Mouse (Mus musculus): ENCODE measurements around the gene C730034F03Rik. TPM values are rescaled to one million over a fixed set of nuclear protein-coding genes. Genes with fewer than 3 reads are reported as not detected.

The C730034F03Rik gene
- polyA plus RNA-seq, 1 experiment from 2014 or later, result 2.6 TPM

DNA sequence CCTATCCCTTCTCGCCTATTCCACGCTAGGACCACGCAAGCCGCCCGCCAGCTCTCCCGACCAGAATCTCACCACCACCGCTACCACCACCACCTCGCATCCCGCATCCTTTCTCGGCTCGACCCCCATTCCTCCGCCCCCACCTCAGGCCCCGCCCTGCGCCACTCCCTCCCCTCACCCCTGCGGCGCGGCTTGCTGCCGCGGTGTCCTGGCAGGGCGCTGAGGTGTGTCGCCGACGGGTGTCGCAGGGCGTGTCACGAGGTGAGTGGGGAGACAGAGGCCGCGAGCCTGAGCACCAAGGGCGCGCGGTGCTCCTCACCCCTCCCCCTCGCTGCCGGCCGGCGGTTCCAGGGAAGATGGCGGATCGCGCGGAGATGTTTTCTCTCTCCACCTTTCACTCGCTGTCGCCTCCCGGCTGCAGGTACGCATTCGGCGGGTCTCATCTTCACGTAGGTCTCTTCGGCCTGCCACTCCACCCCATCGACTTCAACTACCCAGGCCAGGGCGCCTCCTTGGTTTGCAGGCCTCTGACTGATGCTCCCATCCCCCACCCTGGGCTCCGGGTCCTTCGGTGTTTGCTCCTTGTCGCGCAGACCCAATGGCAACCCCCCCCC lies 24.6 kb downstream of the C730034F03Rik start, which contains the start of gene Mapk8ip2:
Gene Mapk8ip2 (plus strand): TSS at position 49 of the 614 bp plus-strand sequence.
- Histone ChIP-seq H3K36me3 (ENCODE audit: control insufficient read depth, insufficient read depth, low read length) (no peaks in the 10 kb centered on the region), H3K9ac (ENCODE audit: low read length) (no peak within 1 kb of the TSS), H3K9me3 (ENCODE audit: control insufficient read depth, low read length) (no peaks in the 10 kb centered on the region), H3K4me3 (ENCODE audit: low read length) (peak within 1 kb of the TSS; percentile 40), H3K4me2 (ENCODE audit: low read depth, low read length) (peak within 1 kb of the TSS; percentile 73), H3K4me1 (replicated peaks; ENCODE audit: control insufficient read depth, insufficient read depth, low read length) (peaks cover 7% of the 10 kb centered on the region; the same call in 1 of the 2 replicates), H3K27me3 (ENCODE audit: control insufficient read depth, insufficient read depth, low read depth, low read length) (peaks cover 19% of the 10 kb centered on the region), H3K27ac (ENCODE audit: low read length) (no peak within 1 kb of the TSS)
- WGBS, result under 1% methylated on average over 53 of the region's 53 CpGs
- ATAC-seq (ENCODE audit: low read depth), result no peak

DNA sequence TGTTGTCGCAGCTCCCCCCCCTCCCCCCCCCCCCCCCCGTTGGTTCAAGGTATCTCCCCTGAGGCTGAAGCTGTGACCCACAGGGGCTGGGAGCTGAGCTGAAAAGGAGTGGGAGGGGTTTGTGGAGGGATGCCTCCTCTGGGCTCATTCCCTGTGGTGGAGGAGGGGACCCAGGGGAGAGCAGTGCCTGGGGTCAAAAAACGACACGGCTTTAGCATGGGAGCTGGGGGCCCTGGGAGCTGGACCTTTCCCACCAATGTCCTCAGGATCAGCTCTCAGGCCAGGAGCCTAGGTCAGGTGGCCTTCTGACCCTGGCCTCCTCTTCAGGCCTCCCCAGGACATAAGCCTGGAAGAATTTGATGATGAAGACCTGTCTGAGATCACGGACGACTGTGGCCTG lies 25.5 kb downstream of the C730034F03Rik start:
- H3K36me3 ChIP-seq (ENCODE audit: control insufficient read depth, insufficient read depth, low read length), result no peaks in the 10 kb centered on the region
- peaks cover 7% of the 10 kb centered on the region; the same call in 1 of the 2 replicates for H3K4me1 ChIP-seq (replicated peaks; ENCODE audit: control insufficient read depth, insufficient read depth, low read length)
- peaks cover 19% of the 10 kb centered on the region for H3K27me3 ChIP-seq (ENCODE audit: control insufficient read depth, insufficient read depth, low read depth, low read length)
- no peak overlapping the region for H3K9ac ChIP-seq (ENCODE audit: low read length)
- H3K9me3 ChIP-seq (ENCODE audit: control insufficient read depth, low read length), result no peaks in the 10 kb centered on the region
- H3K27ac ChIP-seq (ENCODE audit: low read length), result no peak overlapping the region
- WGBS, result 28% methylated on average over 4 of the region's 6 CpGs
- H3K4me2 ChIP-seq (ENCODE audit: low read depth, low read length), result no peak overlapping the region
- no peak overlapping the region for H3K4me3 ChIP-seq (ENCODE audit: low read length)
- no peak for ATAC-seq (ENCODE audit: low read depth)

DNA sequence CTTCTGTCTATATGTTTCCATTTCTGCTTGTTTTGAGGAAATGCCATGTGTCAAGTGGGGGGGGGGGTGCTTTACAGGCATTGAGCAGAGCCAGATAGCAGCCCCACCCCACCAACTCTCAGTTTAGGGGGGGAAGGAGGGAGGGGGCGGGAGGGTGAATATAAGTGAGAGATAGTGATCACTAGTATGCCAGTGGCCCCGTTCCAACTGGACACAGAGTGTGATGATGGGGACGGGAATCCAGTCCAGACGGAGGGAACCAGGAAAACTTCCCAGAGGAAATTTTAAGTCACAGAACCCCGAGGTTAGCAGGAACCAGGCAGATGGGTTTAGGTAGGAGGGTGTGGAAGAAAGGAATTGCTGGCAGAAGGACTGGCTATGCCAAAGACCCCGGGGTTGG lies 26.3 kb downstream of the C730034F03Rik start:
- ATAC-seq (ENCODE audit: low read depth), result no peak

DNA sequence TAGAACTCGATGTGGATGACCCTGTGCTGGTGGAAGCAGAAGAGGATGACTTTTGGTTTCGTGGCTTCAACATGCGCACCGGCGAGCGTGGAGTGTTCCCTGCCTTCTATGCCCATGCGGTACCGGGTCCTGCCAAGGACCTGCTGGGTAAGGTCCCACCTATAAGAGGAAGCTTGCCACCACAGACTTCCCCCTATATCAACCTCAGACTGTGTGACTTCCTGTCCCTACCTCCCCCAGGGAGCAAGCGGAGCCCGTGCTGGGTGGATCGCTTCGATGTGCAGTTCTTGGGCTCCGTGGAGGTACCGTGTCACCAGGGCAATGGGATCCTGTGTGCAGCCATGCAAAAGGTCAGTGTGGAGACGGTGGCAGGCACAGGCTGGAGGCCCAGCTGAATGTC lies 29.6 kb downstream of the C730034F03Rik start:
- no peak for ATAC-seq (ENCODE audit: low read depth)
- H3K4me1 ChIP-seq (replicated peaks; ENCODE audit: control insufficient read depth, insufficient read depth, low read length), result peaks cover 3% of the 10 kb centered on the region; the same call in 1 of the 2 replicates
- 86% methylated on average over 15 of the region's 15 CpGs for WGBS
- H3K4me2 ChIP-seq (ENCODE audit: low read depth, low read length), result no peak overlapping the region
- peaks cover 10% of the 10 kb centered on the region for H3K27me3 ChIP-seq (ENCODE audit: control insufficient read depth, insufficient read depth, low read depth, low read length)
- no peaks in the 10 kb centered on the region for H3K9me3 ChIP-seq (ENCODE audit: control insufficient read depth, low read length)
- H3K27ac ChIP-seq (ENCODE audit: low read length), result no peak overlapping the region
- no peaks in the 10 kb centered on the region for H3K36me3 ChIP-seq (ENCODE audit: control insufficient read depth, insufficient read depth, low read length)
- H3K4me3 ChIP-seq (ENCODE audit: low read length), result no peak overlapping the region
- H3K9ac ChIP-seq (ENCODE audit: low read length), result no peak overlapping the region

More for the DNA sequence above, 26.3 kb downstream of the C730034F03Rik start:
- no peak overlapping the region for H3K9ac ChIP-seq (ENCODE audit: low read length)
- H3K4me1 ChIP-seq (replicated peaks; ENCODE audit: control insufficient read depth, insufficient read depth, low read length), result peaks cover 7% of the 10 kb centered on the region; the same call in 1 of the 2 replicates
- H3K36me3 ChIP-seq (ENCODE audit: control insufficient read depth, insufficient read depth, low read length), result no peaks in the 10 kb centered on the region
- H3K27me3 ChIP-seq (ENCODE audit: control insufficient read depth, insufficient read depth, low read depth, low read length), result peaks cover 19% of the 10 kb centered on the region
- no peaks in the 10 kb centered on the region for H3K9me3 ChIP-seq (ENCODE audit: control insufficient read depth, low read length)
- WGBS, result 61% methylated on average over 6 of the region's 6 CpGs
- H3K4me3 ChIP-seq (ENCODE audit: low read length), result no peak overlapping the region
- H3K27ac ChIP-seq (ENCODE audit: low read length), result no peak overlapping the region
- no peak overlapping the region for H3K4me2 ChIP-seq (ENCODE audit: low read depth, low read length)

DNA sequence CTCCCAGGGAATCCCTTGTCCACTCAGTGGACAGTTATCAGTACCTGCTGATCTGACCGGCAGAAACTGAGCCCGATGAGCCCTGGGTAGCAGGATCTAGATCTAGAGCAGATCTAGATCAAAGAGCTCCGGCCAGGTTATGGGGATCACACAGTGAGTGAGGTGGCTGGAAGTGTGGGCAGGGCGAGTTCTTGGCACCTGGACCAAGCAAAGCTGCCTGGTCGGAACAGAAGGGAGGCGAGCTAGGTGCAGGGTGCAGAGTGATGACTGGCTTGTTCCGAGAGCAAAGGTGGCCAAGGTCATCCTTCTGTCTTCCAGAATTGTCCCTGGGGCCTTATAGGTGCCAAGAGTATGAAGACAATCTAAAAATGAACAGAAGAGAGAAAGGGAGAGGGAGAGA lies 30.4 kb downstream of the C730034F03Rik start:
- H3K27me3 ChIP-seq (ENCODE audit: control insufficient read depth, insufficient read depth, low read depth, low read length), result peaks cover 6% of the 10 kb centered on the region
- H3K27ac ChIP-seq (ENCODE audit: low read length), result no peak overlapping the region
- H3K9me3 ChIP-seq (ENCODE audit: control insufficient read depth, low read length), result no peaks in the 10 kb centered on the region
- no peak overlapping the region for H3K4me3 ChIP-seq (ENCODE audit: low read length)
- 78% methylated on average over 7 of the region's 7 CpGs for WGBS
- no peak overlapping the region for H3K4me2 ChIP-seq (ENCODE audit: low read depth, low read length)
- no peaks in the 10 kb centered on the region for H3K4me1 ChIP-seq (replicated peaks; ENCODE audit: control insufficient read depth, insufficient read depth, low read length)
- ATAC-seq (ENCODE audit: low read depth), result no peak
- H3K36me3 ChIP-seq (ENCODE audit: control insufficient read depth, insufficient read depth, low read length), result no peaks in the 10 kb centered on the region
- H3K9ac ChIP-seq (ENCODE audit: low read length), result no peak overlapping the region

DNA sequence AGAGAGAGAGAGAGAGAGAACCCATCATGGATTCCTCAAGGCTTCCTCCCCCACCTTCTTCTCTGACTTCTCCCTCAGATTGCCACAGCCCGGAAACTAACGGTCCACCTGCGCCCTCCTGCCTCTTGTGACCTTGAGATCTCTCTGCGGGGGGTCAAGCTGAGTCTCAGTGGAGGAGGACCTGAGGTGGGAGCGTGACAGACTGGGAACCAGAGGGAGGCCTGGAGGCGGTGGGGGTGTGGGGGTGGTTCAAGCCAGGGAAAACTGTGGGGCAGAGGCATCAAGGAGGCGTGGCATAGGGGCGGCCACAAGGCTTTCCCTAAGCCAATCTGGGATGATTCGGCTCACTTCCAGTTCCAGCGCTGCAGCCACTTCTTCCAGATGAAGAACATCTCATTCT lies 30.9 kb downstream of the C730034F03Rik start:
- H3K27me3 ChIP-seq (ENCODE audit: control insufficient read depth, insufficient read depth, low read depth, low read length), result peaks cover 2% of the 10 kb centered on the region
- 61% methylated on average over 10 of the region's 10 CpGs for WGBS

DNA sequence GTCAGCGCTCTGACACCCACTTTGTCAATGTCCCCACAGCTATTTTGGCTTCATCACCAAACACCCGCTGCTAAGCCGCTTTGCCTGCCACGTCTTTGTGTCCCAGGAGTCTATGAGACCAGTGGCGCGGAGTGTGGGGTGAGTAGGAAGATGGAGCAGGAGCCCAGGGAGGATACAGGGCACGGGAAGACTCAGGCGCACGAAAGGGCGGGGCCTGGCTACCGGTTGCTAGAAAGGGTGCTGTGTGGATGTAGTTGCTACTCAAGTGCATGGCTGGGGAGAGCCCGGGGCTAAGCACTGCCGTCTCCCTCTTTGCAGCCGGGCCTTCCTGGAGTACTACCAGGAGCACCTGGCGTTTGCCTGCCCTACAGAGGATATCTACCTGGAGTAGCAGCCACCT lies 31.9 kb downstream of the C730034F03Rik start:
- ATAC-seq (ENCODE audit: low read depth), result no peak
- Histone ChIP-seq H3K9ac (ENCODE audit: low read length) (no peak overlapping the region), H3K27ac (ENCODE audit: low read length) (no peak overlapping the region), H3K4me3 (ENCODE audit: low read length) (no peak overlapping the region), H3K4me2 (ENCODE audit: low read depth, low read length) (no peak overlapping the region), H3K27me3 (ENCODE audit: control insufficient read depth, insufficient read depth, low read depth, low read length) (no peaks in the 10 kb centered on the region; the same call in 1 of the 2 replicates), H3K36me3 (ENCODE audit: control insufficient read depth, insufficient read depth, low read length) (no peaks in the 10 kb centered on the region), H3K4me1 (replicated peaks; ENCODE audit: control insufficient read depth, insufficient read depth, low read length) (no peaks in the 10 kb centered on the region), H3K9me3 (ENCODE audit: control insufficient read depth, low read length) (no peaks in the 10 kb centered on the region)
- WGBS, result 58% methylated on average over 15 of the region's 15 CpGs

More for the DNA sequence above, 30.9 kb downstream of the C730034F03Rik start:
- H3K9ac ChIP-seq (ENCODE audit: low read length), result no peak overlapping the region
- no peaks in the 10 kb centered on the region for H3K9me3 ChIP-seq (ENCODE audit: control insufficient read depth, low read length)
- no peak overlapping the region for H3K4me3 ChIP-seq (ENCODE audit: low read length)
- H3K36me3 ChIP-seq (ENCODE audit: control insufficient read depth, insufficient read depth, low read length), result no peaks in the 10 kb centered on the region
- H3K4me2 ChIP-seq (ENCODE audit: low read depth, low read length), result no peak overlapping the region
- no peak overlapping the region for H3K27ac ChIP-seq (ENCODE audit: low read length)
- H3K4me1 ChIP-seq (replicated peaks; ENCODE audit: control insufficient read depth, insufficient read depth, low read length), result no peaks in the 10 kb centered on the region
- ATAC-seq (ENCODE audit: low read depth), result no peak

DNA sequence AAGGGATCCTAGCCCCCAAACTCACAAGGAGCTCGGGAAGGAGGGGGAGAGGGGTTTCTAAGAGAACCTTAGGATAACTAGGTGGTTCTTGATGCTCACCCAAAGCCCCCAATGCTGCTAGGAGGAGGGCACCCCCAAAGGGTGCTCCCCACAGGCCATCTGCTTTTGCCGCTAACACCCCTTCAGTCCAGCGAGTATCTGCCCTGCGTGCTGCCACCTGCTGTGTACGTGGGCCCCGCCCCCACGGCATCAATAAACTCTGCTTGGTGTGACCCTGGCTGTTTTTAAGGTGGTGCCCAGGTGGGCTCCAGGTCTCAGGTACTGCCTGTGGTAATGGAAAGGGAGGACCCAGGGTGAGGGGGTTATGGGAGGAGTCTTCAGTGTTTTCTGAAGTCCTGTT lies 32.8 kb downstream of the C730034F03Rik start:
- Histone ChIP-seq H3K4me1 (replicated peaks; ENCODE audit: control insufficient read depth, insufficient read depth, low read length) (no peaks in the 10 kb centered on the region), H3K27me3 (ENCODE audit: control insufficient read depth, insufficient read depth, low read depth, low read length) (no peaks in the 10 kb centered on the region; the same call in 1 of the 2 replicates), H3K4me3 (ENCODE audit: low read length) (no peak overlapping the region), H3K27ac (ENCODE audit: low read length) (no peak overlapping the region), H3K9me3 (ENCODE audit: control insufficient read depth, low read length) (no peaks in the 10 kb centered on the region), H3K4me2 (ENCODE audit: low read depth, low read length) (no peak overlapping the region), H3K36me3 (ENCODE audit: control insufficient read depth, insufficient read depth, low read length) (no peaks in the 10 kb centered on the region), H3K9ac (ENCODE audit: low read length) (no peak overlapping the region)
- ATAC-seq (ENCODE audit: low read depth), result no peak
- 65% methylated on average over 7 of the region's 7 CpGs for WGBS

DNA sequence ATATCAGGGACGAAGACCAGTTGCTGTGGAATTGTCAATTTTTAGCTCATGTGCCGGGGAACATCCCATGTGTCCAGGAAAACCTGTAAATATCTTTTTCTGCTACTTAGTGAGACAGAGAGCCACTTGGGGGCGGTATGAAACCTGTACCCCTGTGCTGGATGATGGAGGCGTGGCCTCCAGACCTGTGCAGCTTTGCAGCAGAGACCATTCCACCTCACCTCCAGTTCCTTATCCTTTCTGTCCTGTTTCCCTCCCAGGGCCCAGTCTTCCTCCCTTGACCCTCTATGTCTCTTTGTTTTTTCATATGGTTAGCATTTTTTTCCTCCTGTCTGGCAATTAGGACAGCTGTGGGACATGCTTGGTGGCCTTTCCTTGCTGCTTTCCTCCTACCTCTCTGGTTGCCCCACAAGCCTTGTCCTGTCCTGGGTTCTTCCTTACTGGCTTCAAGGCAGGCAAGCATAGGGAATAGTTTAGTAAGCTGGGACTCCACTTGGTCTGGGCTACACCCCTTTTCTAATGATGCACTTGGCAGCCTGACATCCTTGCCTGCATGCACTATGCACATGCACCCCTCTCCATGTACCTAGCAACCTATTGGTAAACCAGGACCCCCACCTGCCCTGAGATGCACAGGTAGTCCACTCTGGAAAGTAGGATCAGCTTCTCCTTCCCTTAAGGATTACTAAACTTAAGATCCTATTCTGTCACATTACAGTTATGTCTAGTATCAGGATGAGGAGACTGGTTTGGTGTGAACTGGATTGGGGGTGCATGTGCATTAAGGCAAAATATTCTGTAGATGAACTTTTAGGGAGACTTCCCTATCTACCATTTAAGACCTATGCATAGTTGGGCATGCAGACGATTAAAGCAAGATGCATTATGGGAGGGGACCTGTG lies 34.2 kb downstream of the C730034F03Rik start:
- no peak overlapping the region for H3K4me2 ChIP-seq (ENCODE audit: low read depth, low read length)
- no peaks in the 10 kb centered on the region for H3K27me3 ChIP-seq (ENCODE audit: control insufficient read depth, insufficient read depth, low read depth, low read length)
- no peak overlapping the region for H3K9ac ChIP-seq (ENCODE audit: low read length)
- WGBS, result 46% methylated on average over 5 of the region's 5 CpGs
- no peak overlapping the region for H3K4me3 ChIP-seq (ENCODE audit: low read length)
- H3K4me1 ChIP-seq (replicated peaks; ENCODE audit: control insufficient read depth, insufficient read depth, low read length), result no peaks in the 10 kb centered on the region
- no peaks in the 10 kb centered on the region for H3K9me3 ChIP-seq (ENCODE audit: control insufficient read depth, low read length)
- no peaks in the 10 kb centered on the region for H3K36me3 ChIP-seq (ENCODE audit: control insufficient read depth, insufficient read depth, low read length)
- no peak for ATAC-seq (ENCODE audit: low read depth)
- H3K27ac ChIP-seq (ENCODE audit: low read length), result no peak overlapping the region
